ENCODE assay signal across 13 mouse cellular contexts in the genomic region with DNA sequence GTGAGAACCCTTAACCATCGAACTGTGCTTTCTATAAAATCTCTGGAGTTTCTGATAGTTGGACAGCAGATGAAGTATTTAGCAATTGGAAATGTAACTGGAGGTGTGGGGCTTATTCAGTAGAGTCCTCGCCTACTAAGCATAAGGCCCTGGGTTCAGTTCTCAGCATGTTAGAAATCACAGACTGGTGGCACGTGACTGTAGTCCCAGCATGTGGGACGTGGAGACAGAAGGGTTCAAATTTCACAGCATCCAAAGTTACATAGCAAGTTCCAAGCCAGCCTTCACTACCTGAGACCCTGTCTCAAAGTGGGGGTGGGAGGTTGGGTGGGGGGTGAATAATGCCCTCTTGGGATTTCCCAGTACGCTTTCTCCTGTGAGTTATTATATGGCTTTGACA. TPM values are rescaled to one million over a fixed set of nuclear protein-coding genes. Genes with fewer than 3 reads are reported as not detected.
DNase-seq lines count a peak whose midpoint lies in the region; ATAC-seq lines count a peak whose summit lies in the region.
"Had no signal": no experiment of that assay in that cellular context is flagged by ENCODE, and none has a peak within 500 bp of the region (broad histone marks: within the 10 kb centered on the region; RNA-seq: fewer than 3 reads in every experiment).

No protein-coding gene starts in this region.

- H3K4me1 ChIP-seq in embryonic facial prominence, embryonic 14.5 days (ENCODE audit: control insufficient read depth, insufficient read depth, low read length): no peaks in the 10 kb centered on the region
- peaks cover 4% of the 10 kb centered on the region for H3K4me1 ChIP-seq in embryonic facial prominence, embryonic 10.5 days
- peaks cover 18% of the 10 kb centered on the region for H3K4me1 ChIP-seq in heart, embryonic 16.5 days (ENCODE audit: control insufficient read depth, insufficient read depth, low read length)
- H3K4me1 ChIP-seq: intestine, embryonic 15.5 days had no signal

- 53% methylated on average over 5 of the region's 5 CpGs for WGBS in embryonic facial prominence, embryonic 14.5 days
- WGBS in embryonic facial prominence, embryonic 10.5 days: 61% methylated on average over 5 of the region's 5 CpGs
- WGBS in heart, embryonic 16.5 days: 77% methylated on average over 5 of the region's 5 CpGs

- no peaks in the 10 kb centered on the region for H3K9me3 ChIP-seq in embryonic facial prominence, embryonic 14.5 days (ENCODE audit: control insufficient read depth, low read length)
- H3K9me3 ChIP-seq in embryonic facial prominence, embryonic 10.5 days: peaks cover 3% of the 10 kb centered on the region; the same call in 1 of the 2 replicates
- peaks cover 6% of the 10 kb centered on the region; the same call in 1 of the 2 replicates for H3K9me3 ChIP-seq in heart, embryonic 16.5 days (replicated peaks; ENCODE audit: control insufficient read depth, low read length)
- H3K9me3 ChIP-seq: embryonic facial prominence, embryonic 13.5 days; forebrain, embryonic 13.5 days; hindbrain, embryonic 12.5 days; intestine, embryonic 15.5 days had no signal

- no peak overlapping the region for H3K4me3 ChIP-seq in embryonic facial prominence, embryonic 14.5 days (ENCODE audit: low read depth, low read length)
- H3K4me3 ChIP-seq in embryonic facial prominence, embryonic 10.5 days: no peak overlapping the region
- no peak overlapping the region for H3K4me3 ChIP-seq in heart, embryonic 16.5 days (ENCODE audit: low read length)
- H3K4me3 ChIP-seq: embryonic facial prominence, embryonic 13.5 days; forebrain, embryonic 13.5 days; heart, embryonic 13.5 days; hindbrain, embryonic 12.5 days; intestine, embryonic 15.5 days had no signal

- H3K9ac ChIP-seq in embryonic facial prominence, embryonic 14.5 days (ENCODE audit: low read depth, low read length): no peak overlapping the region
- no peak overlapping the region for H3K9ac ChIP-seq in heart, embryonic 16.5 days (ENCODE audit: low read length)
- H3K9ac ChIP-seq: embryonic facial prominence, embryonic 13.5 days; forebrain, embryonic 13.5 days; heart, embryonic 13.5 days; hindbrain, embryonic 12.5 days; intestine, embryonic 15.5 days had no signal

- no peak overlapping the region for H3K27ac ChIP-seq in embryonic facial prominence, embryonic 14.5 days (replicated peaks; ENCODE audit: low read depth, low read length)
- no peak overlapping the region for H3K27ac ChIP-seq in embryonic facial prominence, embryonic 10.5 days (replicated peaks)
- no peak overlapping the region for H3K27ac ChIP-seq in heart, embryonic 16.5 days (ENCODE audit: low read length)
- H3K27ac ChIP-seq: embryonic facial prominence, embryonic 13.5 days; forebrain, embryonic 13.5 days; heart, embryonic 13.5 days; intestine, embryonic 15.5 days had no signal

- no peak for DNase-seq in embryonic facial prominence, embryonic 14.5 days (ENCODE audit: low spot score)
- no peak for DNase-seq in embryonic facial prominence, embryonic 10.5 days (ENCODE audit: low spot score)
- no peak for DNase-seq in heart, adult 18-20 months
- peak; percentile 22 for DNase-seq in layer of hippocampus, adult 9-11 months
- no peak for DNase-seq in layer of hippocampus, postnatal 36 days
- DNase-seq: adrenal gland, adult 8-10 months had no signal

- no peaks in the 10 kb centered on the region for H3K36me3 ChIP-seq in embryonic facial prominence, embryonic 14.5 days (ENCODE audit: control insufficient read depth, insufficient read depth, low read length)
- H3K36me3 ChIP-seq in embryonic facial prominence, embryonic 10.5 days (replicated peaks): peaks cover 15% of the 10 kb centered on the region; the same call in 1 of the 2 replicates
- H3K36me3 ChIP-seq in heart, embryonic 16.5 days (ENCODE audit: control insufficient read depth, insufficient read depth): no peaks in the 10 kb centered on the region
- H3K36me3 ChIP-seq: embryonic facial prominence, embryonic 13.5 days; heart, embryonic 13.5 days; hindbrain, embryonic 12.5 days; intestine, embryonic 15.5 days had no signal

- no peak overlapping the region for H3K4me2 ChIP-seq in embryonic facial prominence, embryonic 14.5 days (ENCODE audit: low read depth, low read length)
- 0 out of 2 replicates have a peak overlapping the region, but pooled peaks have one; percentile 13 for H3K4me2 ChIP-seq in heart, embryonic 16.5 days (ENCODE audit: low read depth, low read length)
- H3K4me2 ChIP-seq: embryonic facial prominence, embryonic 13.5 days; forebrain, embryonic 13.5 days; heart, embryonic 13.5 days; hindbrain, embryonic 12.5 days; intestine, embryonic 15.5 days had no signal

- ATAC-seq in embryonic facial prominence, embryonic 14.5 days (ENCODE audit: low read depth): 0 out of 2 replicates have a peak, but pooled peaks have one; percentile 26
- ATAC-seq in heart, embryonic 16.5 days (replicated peaks; ENCODE audit: extremely low read depth, insufficient read depth, low FRiP score): no peak
- ATAC-seq in inflammation-experienced regulatory T-cells, adult 6 months: no peak
- ATAC-seq: intestine, embryonic 15.5 days had no signal

- no peaks in the 10 kb centered on the region for H3K27me3 ChIP-seq in embryonic facial prominence, embryonic 14.5 days (replicated peaks; ENCODE audit: control insufficient read depth, insufficient read depth, low read length)
- no peaks in the 10 kb centered on the region for H3K27me3 ChIP-seq in embryonic facial prominence, embryonic 10.5 days (replicated peaks; ENCODE audit: low read depth, poor library complexity, severe bottlenecking)
- H3K27me3 ChIP-seq in heart, embryonic 16.5 days (ENCODE audit: control insufficient read depth, insufficient read depth, low read length): no peaks in the 10 kb centered on the region
- H3K27me3 ChIP-seq: embryonic facial prominence, embryonic 13.5 days; forebrain, embryonic 13.5 days; heart, embryonic 13.5 days; hindbrain, embryonic 12.5 days; intestine, embryonic 15.5 days had no signal

RNA-seq across cellular contexts. Expression of gene Pcolce2, which starts 30.9 kb away (rescaled TPM):
- polyA plus RNA-seq in embryonic facial prominence, embryonic 14.5 days (2014; fragmentation: Nextera tagmentation; extraction: Ambion mirVana): 10.2 and 13.5 TPM in 2 replicates
- 4.5 and 5.5 TPM in 2 replicates for polyA plus RNA-seq in embryonic facial prominence, embryonic 10.5 days (2016; fragmentation: Nextera tagmentation; extraction: Ambion mirVana)
- polyA plus RNA-seq in heart, embryonic 16.5 days (2015; fragmentation: Nextera tagmentation; extraction: Ambion mirVana): 1.7 and 2.8 TPM in 2 replicates
- total RNA-seq in heart, adult 18-20 months (2021): 10 to 100 TPM; 27.9 to 30.7 TPM
- 1 to 10 TPM; 2.1 to 3.2 TPM for total RNA-seq in layer of hippocampus, postnatal 36 days (2021)
- under 1 TPM in 2 of 3 experiments, not detected in 1; 0.16 to 0.19 TPM for polyA plus RNA-seq in inflammation-experienced regulatory T-cells, adult 6 months (2017; shearing (Covaris generic))
